Mouse (Mus musculus) heart, postnatal 25 days (tissue): ENCODE measurements around the gene Lamp5. TPM values are rescaled to one million over a fixed set of nuclear protein-coding genes. Genes with fewer than 3 reads are reported as not detected.

Experiments
- DNase-seq: peaks from one replicate; pipeline ENCODE4 v3.0.0; 2022; ENCODE audit warnings: low spot score
- intact Hi-C: fragments of 180-260 bp; cut with DNase I; formaldehyde crosslinking; loops from one replicate; pipeline ENCODE4 v1.15.1; 2025
- total RNA-seq, 2 experiments: library from RNA; stranded (reverse); gene quantifications; 2 replicates each; pipeline ENCODE4 v1.2.3; 2021

The Lamp5 gene
- total RNA-seq: not detected

DNA sequence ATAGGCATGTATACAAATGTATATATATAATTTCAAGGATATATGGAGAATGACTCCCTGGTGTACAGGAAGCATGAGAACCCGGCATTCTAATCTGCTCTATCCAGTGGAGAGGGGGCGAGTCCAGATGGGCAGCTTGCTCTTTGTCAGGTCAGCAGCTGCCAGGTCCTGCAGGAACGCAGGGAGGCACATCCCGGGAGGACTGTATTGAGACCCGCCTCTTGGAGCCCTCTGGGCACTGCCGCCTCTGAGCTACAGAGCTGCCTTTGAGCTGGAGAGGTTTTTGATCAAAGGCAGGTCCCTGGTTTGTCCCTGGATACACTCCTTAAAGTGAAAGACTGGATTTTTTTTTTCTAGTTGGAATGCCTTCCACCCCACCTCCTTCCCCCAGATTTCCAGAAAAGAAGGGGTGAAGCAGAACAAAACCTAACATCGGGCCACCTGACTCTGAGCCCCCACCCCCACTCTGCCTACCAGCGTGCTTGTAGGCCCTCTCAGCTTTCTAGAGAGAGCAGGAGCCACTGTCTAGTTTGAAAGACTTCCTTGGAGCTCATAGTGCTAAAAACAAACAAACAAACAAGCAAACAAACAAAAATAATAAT is at the start of gene Lamp5:
Lamp5 (plus strand) TSS at position 552 of the 602 bp plus-strand sequence.
- intact Hi-C loops: no loop called here
- DNase-seq: no peak

GRCm38 (mm10) chr2:136003836-136004235 is 48.2 kb upstream of the Lamp5 start:
- no peak for DNase-seq
- intact Hi-C loops: no loop called here

- no peak for DNase-seq
- intact Hi-C loops: no loop called here
These were observed 45.8 kb upstream of the Lamp5 start for GRCm38 (mm10) chr2:136006280-136006679.

GRCm38 (mm10) chr2:136012759-136013158 is 39.3 kb upstream of the Lamp5 start:
- DNase-seq: no peak
- intact Hi-C loops: no loop called here

- intact Hi-C loops: no loop called here
- no peak for DNase-seq
These were observed 3.6 kb upstream of the Lamp5 start for GRCm38 (mm10) chr2:136048464-136048863.

- DNase-seq: no peak
- intact Hi-C loops: no loop called here
These were observed 1.0 kb upstream of the Lamp5 start for GRCm38 (mm10) chr2:136050793-136051615.

GRCm38 (mm10) chr2:136057861-136058331 is 5.9 kb downstream of the Lamp5 start:
- intact Hi-C loops: no loop called here
- DNase-seq: no peak

DNA sequence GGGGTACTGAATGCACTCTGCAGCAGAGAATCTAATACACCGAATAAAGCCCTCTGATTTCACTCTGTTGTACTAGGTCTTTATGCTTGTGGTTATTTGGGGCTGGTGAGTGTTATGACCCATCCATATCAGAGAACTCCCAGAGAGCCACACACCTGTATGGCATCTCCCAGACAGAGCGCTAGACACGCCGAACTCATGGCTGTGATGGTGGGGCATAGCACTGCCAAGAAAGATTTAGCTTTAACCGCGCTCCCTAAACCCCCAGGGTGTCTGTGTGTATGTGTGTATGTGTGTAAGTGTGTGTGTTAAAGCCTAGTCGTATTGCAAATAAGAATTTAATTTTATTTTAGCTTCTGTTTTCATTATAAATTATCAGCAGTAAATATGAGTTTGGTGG is 6.4 kb downstream of the Lamp5 start:
- intact Hi-C loops: no loop called here

GRCm38 (mm10) chr2:136059029-136059669 is 7.1 kb downstream of the Lamp5 start:
- intact Hi-C loops: no loop called here
- DNase-seq: no peak

More for the DNA sequence above, 6.4 kb downstream of the Lamp5 start:
- DNase-seq: no peak

DNA sequence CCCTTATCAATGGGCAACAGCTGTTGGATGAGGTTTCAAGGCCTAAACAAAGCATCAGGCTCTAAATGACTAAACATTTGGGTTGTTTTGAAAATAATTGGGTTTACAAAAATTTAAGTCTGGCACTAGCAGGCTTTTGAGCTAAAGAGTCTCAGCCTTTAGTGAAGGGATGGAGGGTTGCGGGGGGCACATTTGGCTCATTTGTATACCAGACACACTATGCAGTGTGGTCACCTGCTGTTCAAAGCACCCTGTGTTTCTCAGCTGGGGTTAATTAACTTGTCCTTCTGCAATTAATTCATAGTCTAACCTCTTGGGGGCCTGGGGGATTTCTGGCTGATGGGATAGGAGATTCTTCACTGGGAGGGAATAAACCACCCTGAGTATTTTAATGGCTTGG is 12.3 kb downstream of the Lamp5 start:
- no peak for DNase-seq
- intact Hi-C loops: no loop called here

GRCm38 (mm10) chr2:136095978-136096377 is 43.9 kb downstream of the Lamp5 start:
- intact Hi-C loops: no loop called here
- DNase-seq: no peak

DNA sequence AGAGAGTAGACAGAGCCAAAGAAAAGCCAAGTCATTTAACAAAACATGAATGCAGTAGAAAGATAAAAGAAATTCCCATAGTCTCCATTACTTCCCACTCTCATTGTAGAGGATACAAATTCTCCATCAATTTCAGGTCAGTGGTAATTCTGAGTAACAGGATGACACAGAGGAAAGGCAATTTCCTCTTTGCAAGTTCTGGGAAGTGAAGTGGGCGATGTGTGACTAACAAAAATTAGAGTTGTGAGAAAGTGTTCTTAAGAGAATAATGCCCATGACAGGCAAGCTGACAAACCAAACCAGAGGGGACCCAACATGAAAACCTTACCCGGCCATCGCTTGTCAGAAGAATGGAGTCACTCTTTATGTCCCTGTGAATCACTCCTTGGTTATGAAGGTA is 45.1 kb downstream of the Lamp5 start:
- no peak for DNase-seq
- intact Hi-C loops: no loop called here

- no peak for DNase-seq
- intact Hi-C loops: no loop called here
These were observed 55.6 kb downstream of the Lamp5 start for GRCm38 (mm10) chr2:136107597-136107996.

DNA sequence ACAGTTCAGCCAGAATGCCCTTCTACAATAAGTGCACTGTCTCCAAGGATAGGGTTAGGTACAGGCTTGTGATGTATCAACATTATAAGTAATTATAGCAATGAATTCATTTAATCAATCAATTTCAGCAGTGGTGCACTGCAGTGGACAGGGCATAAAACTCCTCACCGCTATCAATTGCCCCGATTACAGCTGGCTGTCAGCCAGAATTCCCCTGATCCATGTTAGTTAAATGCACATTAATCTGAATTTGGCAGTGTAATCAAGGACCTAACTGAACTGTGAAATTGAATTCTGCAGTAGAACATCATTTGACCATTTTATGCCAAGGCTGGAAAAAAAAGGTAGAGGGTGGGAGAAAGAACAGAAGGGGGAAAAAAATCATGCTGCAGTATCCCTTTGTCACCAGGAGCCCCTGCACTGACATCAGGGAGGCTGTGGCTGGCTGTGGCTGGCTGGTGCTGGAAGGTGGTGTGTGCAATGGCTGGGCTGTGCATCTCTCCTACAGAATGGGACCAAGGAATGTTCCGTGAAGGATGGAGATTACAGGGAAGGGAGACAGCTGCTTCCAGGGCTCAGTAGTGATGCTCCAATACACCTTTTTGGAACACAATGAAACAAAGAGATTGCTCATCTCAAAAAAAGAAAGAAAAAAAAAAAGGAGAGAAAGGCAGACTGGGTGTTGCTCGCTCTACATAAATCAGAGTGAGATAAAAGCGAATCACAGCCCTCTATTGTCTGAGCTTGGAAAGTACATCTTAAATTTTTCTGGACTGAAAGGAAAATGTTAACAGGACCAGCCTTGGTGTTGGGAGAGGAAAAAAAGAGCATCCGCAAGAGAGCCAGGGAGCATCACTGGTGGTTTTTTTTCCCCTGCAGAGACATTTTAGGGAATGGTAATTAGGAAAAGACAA is 56.3 kb downstream of the Lamp5 start:
- intact Hi-C loops: no loop called here

GRCm38 (mm10) chr2:136109038-136109363 is 57.0 kb downstream of the Lamp5 start:
- intact Hi-C loops: no loop called here
- no peak for DNase-seq

More for the DNA sequence above, 56.3 kb downstream of the Lamp5 start:
- DNase-seq: no peak

GRCm38 (mm10) chr2:136113374-136113773 is 61.3 kb downstream of the Lamp5 start:
- no peak for DNase-seq
- intact Hi-C loops: no loop called here

- intact Hi-C loops: no loop called here
- no peak for DNase-seq
These were observed 66.0 kb downstream of the Lamp5 start for GRCm38 (mm10) chr2:136118006-136118405.
